Mouse (Mus musculus) liver, adult 2 months (tissue): ENCODE measurements around the gene Tspan11. TPM values are rescaled to one million over a fixed set of nuclear protein-coding genes. Genes with fewer than 3 reads are reported as not detected.

Experiments used
- DNase-seq: peaks from one replicate; pipeline ENCODE4 v3.0.0-alpha.2; 2011; ENCODE audit warnings: low read depth, low spot score; ENCODE audit errors: extremely low read depth
- H3K27ac ChIP-seq: fragments of 200-500 bp; replicated peaks from 2 replicates; pipeline ENCODE4 v1.5.1; 2012; ENCODE audit warnings: low read depth, mild to moderate bottlenecking, control low read depth, inconsistent platforms, low read length; ENCODE audit not compliant: insufficient read depth
- H3K27me3 ChIP-seq: fragments of 200-500 bp; 2 replicates; pipeline ENCODE4 v1.6.1; 2012; ENCODE audit warnings: mild to moderate bottlenecking, moderate library complexity, low read length, inconsistent platforms; ENCODE audit not compliant: control insufficient read depth, insufficient read depth
- H3K36me3 ChIP-seq: fragments of 200-500 bp; 2 replicates; pipeline ENCODE4 v1.6.1; 2012; ENCODE audit warnings: low read length, inconsistent platforms; ENCODE audit not compliant: control insufficient read depth, insufficient read depth
- H3K4me1 ChIP-seq: fragments of 200-500 bp; 2 replicates; pipeline ENCODE4 v1.6.1; 2011; ENCODE audit warnings: low read length; ENCODE audit not compliant: control insufficient read depth, insufficient read depth
- H3K4me3 ChIP-seq: fragments of 200-500 bp; 2 replicates; pipeline ENCODE4 v1.5.1; 2011; ENCODE audit warnings: low read depth, mild to moderate bottlenecking, control low read depth, low read length, moderate library complexity; ENCODE audit not compliant: insufficient read depth
- H3K79me2 ChIP-seq: fragments of 200-500 bp; 2 replicates; pipeline ENCODE4 v1.6.1; 2012; ENCODE audit warnings: inconsistent platforms, mild to moderate bottlenecking, low read length, moderate library complexity; ENCODE audit not compliant: control insufficient read depth, insufficient read depth
- H3K9ac ChIP-seq: fragments of 200-500 bp; 2 replicates; pipeline ENCODE4 v1.6.1; 2012; ENCODE audit warnings: low read depth, mild to moderate bottlenecking, control low read depth, inconsistent platforms, low read length
- CTCF ChIP-seq: fragments of 200-500 bp; IDR thresholded peaks from 2 replicates; pipeline ENCODE4 v1.5.1; 2011; ENCODE audit warnings: low read depth, low read length, control low read depth
- POLR2A ChIP-seq: fragments of 200-500 bp; IDR thresholded peaks from 2 replicates; pipeline ENCODE4 v1.6.1; 2011; ENCODE audit warnings: low read length, control low read depth; ENCODE audit not compliant: insufficient read depth; ENCODE audit errors: extremely low read depth
- WGBS: fragments of 180-500 bp; shearing (Covaris S2); methylation state at CpG from one replicate; pipeline ENCODE4 v1.1.7; 2018; 5-methylcytosine and 5-hydroxymethylcytosine counted together
- polyA plus RNA-seq: library from polyadenylated mRNA; depleted of rRNA; stranded (reverse); fragments of >200 nt; gene quantifications from 2 replicates; pipeline ENCODE4 v1.2.3, GENCODE M21; 2012; rRNA removed
- total RNA-seq: library from RNA; depleted of rRNA; stranded (reverse); fragments of >200 nt; gene quantifications from 2 replicates; pipeline ENCODE4 v1.2.3, GENCODE M21; 2014; rRNA removed

Gene Tspan11
- total and polyA plus RNA-seq, 2 experiments, result under 0.01 TPM; not detected in 1

- Histone ChIP-seq H3K4me3 (no peak overlapping the region), H3K27ac (no peak overlapping the region), H3K36me3 (no peaks in the 10 kb centered on the region), H3K4me1 (no peaks in the 10 kb centered on the region), H3K79me2 (no peaks in the 10 kb centered on the region), H3K9ac (no peak overlapping the region), H3K27me3 (no peaks in the 10 kb centered on the region)
- 92% methylated on average over 4 of the region's 4 CpGs for WGBS
- TF ChIP-seq CTCF (no peak), POLR2A (no peak)
- no peak for DNase-seq
Measured at GRCm38 (mm10) chr6:128002667-128003066, 115.3 kb downstream of the Tspan11 start.

DNA sequence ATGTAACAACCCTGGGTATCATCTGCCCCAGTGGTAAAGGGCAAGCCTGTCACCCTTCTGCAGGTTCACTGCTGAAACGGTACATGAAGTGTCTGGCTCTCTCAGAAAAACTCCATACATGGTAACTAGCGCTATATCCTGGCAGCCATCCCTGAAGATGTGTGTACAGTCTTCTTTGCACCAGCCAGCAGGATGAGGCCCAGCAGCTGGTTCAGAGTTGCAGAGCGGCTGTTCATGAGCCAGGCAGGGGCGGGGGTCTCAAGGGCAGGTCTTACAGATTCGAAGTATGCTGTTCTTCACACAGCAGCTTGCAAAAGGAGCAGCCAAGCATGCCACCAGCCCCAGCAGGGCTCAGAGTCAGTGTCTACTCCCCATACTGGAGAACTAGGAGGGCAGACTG, 116.2 kb downstream of the Tspan11 start:
- DNase-seq, result no peak
- H3K36me3 ChIP-seq, result no peaks in the 10 kb centered on the region
- H3K27ac ChIP-seq, result no peak overlapping the region
- no peaks in the 10 kb centered on the region for H3K4me1 ChIP-seq
- no peak overlapping the region for H3K9ac ChIP-seq
- H3K4me3 ChIP-seq, result no peak overlapping the region
- 88% methylated on average over 5 of the region's 5 CpGs for WGBS
- no peak for TF ChIP-seq CTCF
- TF ChIP-seq POLR2A, result no peak
- H3K27me3 ChIP-seq, result no peaks in the 10 kb centered on the region
- no peaks in the 10 kb centered on the region for H3K79me2 ChIP-seq

Other genes with a start within 250 kb of the Tspan11 start
- not detected in 2 replicates for gene Prmt8, start 118.1 kb upstream of the Tspan11 start, total RNA-seq
- gene Prmt8, start 118.1 kb upstream of the Tspan11 start, polyA plus RNA-seq, result not detected in 2 replicates